In the genomic region with DNA sequence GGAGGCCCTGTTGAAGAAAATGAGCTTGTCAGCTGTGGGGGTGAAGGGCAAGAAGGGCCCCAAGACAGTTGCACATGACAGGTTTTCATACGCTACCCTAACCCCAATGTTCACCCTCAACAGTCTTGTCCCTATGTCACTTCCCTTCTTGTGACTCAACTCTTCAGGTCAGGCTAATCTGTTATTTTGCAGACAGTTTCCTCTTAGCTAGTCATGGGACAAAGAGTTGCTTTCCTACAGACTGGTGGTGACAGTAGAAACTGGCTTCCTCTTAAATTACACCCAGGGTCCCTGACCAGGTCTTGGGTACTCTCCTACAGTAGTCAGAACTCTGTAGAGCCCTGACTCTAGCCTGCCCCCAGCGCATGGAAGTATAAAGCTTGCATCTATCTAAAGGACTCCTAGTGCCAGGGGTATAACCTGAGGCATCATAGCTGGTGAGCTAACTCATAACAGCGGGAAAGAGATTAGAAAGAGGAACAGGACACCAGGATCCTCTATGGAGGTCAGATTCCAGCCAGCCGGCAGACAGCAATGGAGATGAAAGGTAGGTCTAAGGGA, we compare ENCODE assay signal across 17 mouse cellular contexts. TPM values are rescaled to one million over a fixed set of nuclear protein-coding genes. Genes with fewer than 3 reads are reported as not detected.
A peak's percentile ranks its signal among the peaks of the same experiment; 100 is the strongest.
DNase-seq lines count a peak whose midpoint lies in the region; ATAC-seq and TF ChIP-seq lines count a peak whose summit lies in the region.
"Had no signal": no experiment of that assay in that cellular context is flagged by ENCODE, and none has a peak within 500 bp of the region (broad histone marks: within the 10 kb centered on the region; RNA-seq: fewer than 3 reads in every experiment).

No protein-coding gene starts in this region.

- no peak for ATAC-seq in intestine, embryonic 14.5 days (replicated peaks; ENCODE audit: low FRiP score, low TSS enrichment, low read depth)
- ATAC-seq in liver, postnatal 0 days: peak; percentile 18
- ATAC-seq in stomach, embryonic 15.5 days (ENCODE audit: insufficient read depth, low FRiP score, low read depth): no peak
- no peak for ATAC-seq in frontal cortex, adult (ENCODE audit: low TSS enrichment)
- no peak for ATAC-seq in CD4-positive, CD25-positive, alpha-beta regulatory T cell, adult 4 months
- ATAC-seq: hindbrain, embryonic 16.5 days; lung, postnatal 0 days; midbrain, embryonic 15.5 days; Patski had no signal

- peak; percentile 32 for TF ChIP-seq CTCF in gastrocnemius, adult 2 months (IDR thresholded peaks at IDR 0.05)
- peak; percentile 28 for TF ChIP-seq CTCF in liver, postnatal 0 days (IDR thresholded peaks at IDR 0.05; ENCODE audit: low read depth)

- peak overlapping the region; percentile 67 for H3K27ac ChIP-seq in gastrocnemius, adult 2 months
- no peak overlapping the region for H3K27ac ChIP-seq in intestine, embryonic 14.5 days (ENCODE audit: low read depth)
- 0 out of 2 replicates have a peak overlapping the region, but pooled peaks have one; percentile 26 for H3K27ac ChIP-seq in liver, postnatal 0 days (ENCODE audit: low read depth)
- peak overlapping the region; percentile 72; the same call in 1 of the 2 replicates for H3K27ac ChIP-seq in stomach, embryonic 15.5 days
- H3K27ac ChIP-seq: heart, adult 2 months; limb, embryonic 10.5 days; midbrain, embryonic 15.5 days; neural tube, embryonic 12.5 days had no signal

- peak overlapping the region; percentile 37 for H3K4me2 ChIP-seq in intestine, embryonic 14.5 days (ENCODE audit: low read length)
- no peak overlapping the region for H3K4me2 ChIP-seq in liver, postnatal 0 days (ENCODE audit: low read depth, low read length)
- H3K4me2 ChIP-seq in stomach, embryonic 15.5 days: peak overlapping the region; percentile 38
- H3K4me2 ChIP-seq: midbrain, embryonic 15.5 days; neural tube, embryonic 12.5 days had no signal

- H3K27me3 ChIP-seq in intestine, embryonic 14.5 days (replicated peaks; ENCODE audit: control insufficient read depth, insufficient read depth, low read length): no peaks in the 10 kb centered on the region
- H3K27me3 ChIP-seq in liver, postnatal 0 days (ENCODE audit: insufficient read depth, low read length): no peaks in the 10 kb centered on the region
- no peaks in the 10 kb centered on the region for H3K27me3 ChIP-seq in stomach, embryonic 15.5 days (replicated peaks)
- H3K27me3 ChIP-seq: midbrain, embryonic 15.5 days; neural tube, embryonic 12.5 days; Patski had no signal

- no peak overlapping the region for H3K9ac ChIP-seq in intestine, embryonic 14.5 days (ENCODE audit: low read length)
- H3K9ac ChIP-seq in liver, postnatal 0 days (replicated peaks): no peak overlapping the region
- no peak overlapping the region for H3K9ac ChIP-seq in stomach, embryonic 15.5 days
- H3K9ac ChIP-seq: midbrain, embryonic 15.5 days; neural tube, embryonic 12.5 days had no signal

- 87% methylated on average over 4 of the region's 4 CpGs for WGBS in intestine, embryonic 14.5 days
- WGBS in liver, postnatal 0 days (ENCODE audit: insufficient replicate concordance): 43% methylated on average over 4 of the region's 4 CpGs
- 71% methylated on average over 4 of the region's 4 CpGs for WGBS in stomach, embryonic 15.5 days

- no peak for TF ChIP-seq EP300 in liver, postnatal 0 days (IDR thresholded peaks at IDR 0.05; ENCODE audit: low read depth)

- peaks cover 11% of the 10 kb centered on the region for H3K4me1 ChIP-seq in intestine, embryonic 14.5 days (replicated peaks; ENCODE audit: control insufficient read depth, insufficient read depth, low read length)
- peaks cover 17% of the 10 kb centered on the region; the same call in 1 of the 2 replicates for H3K4me1 ChIP-seq in liver, postnatal 0 days (ENCODE audit: insufficient read depth)
- H3K4me1 ChIP-seq in stomach, embryonic 15.5 days: peaks cover 34% of the 10 kb centered on the region
- H3K4me1 ChIP-seq: midbrain, embryonic 15.5 days had no signal

- intact Hi-C loops in gastrocnemius, adult 2 months (cut with DNase I): no loop called here
- intact Hi-C loops in gastrocnemius, postnatal 36 days (cut with DNase I): no loop called here

- no peaks in the 10 kb centered on the region for H3K36me3 ChIP-seq in intestine, embryonic 14.5 days (ENCODE audit: control insufficient read depth, insufficient read depth, low read length)
- no peaks in the 10 kb centered on the region for H3K36me3 ChIP-seq in liver, postnatal 0 days (replicated peaks; ENCODE audit: insufficient read depth, low read length)
- H3K36me3 ChIP-seq in stomach, embryonic 15.5 days: no peaks in the 10 kb centered on the region
- H3K36me3 ChIP-seq: limb, embryonic 10.5 days; neural tube, embryonic 12.5 days had no signal

- DNase-seq in gastrocnemius, adult 2 months: no peak
- no peak for DNase-seq in gastrocnemius, postnatal 36 days
- DNase-seq in intestine, embryonic 14.5 days (ENCODE audit: low spot score): no peak
- no peak for DNase-seq in liver, postnatal 0 days
- DNase-seq in kidney, postnatal 4 days: no peak
- DNase-seq: cerebellum, postnatal 14 days; heart, adult 2 months; kidney, postnatal 10 days had no signal

- H3K4me3 ChIP-seq in gastrocnemius, adult 2 months: peak overlapping the region; percentile 13; the same call in 1 of the 2 replicates
- H3K4me3 ChIP-seq in intestine, embryonic 14.5 days (ENCODE audit: low read depth, low read length): peak overlapping the region; percentile 25
- no peak overlapping the region for H3K4me3 ChIP-seq in liver, postnatal 0 days (ENCODE audit: low read depth, low read length)
- H3K4me3 ChIP-seq in stomach, embryonic 15.5 days (replicated peaks): peak overlapping the region; percentile 38
- H3K4me3 ChIP-seq: heart, adult 2 months; limb, embryonic 10.5 days; midbrain, embryonic 15.5 days; neural tube, embryonic 12.5 days had no signal

- H3K9me3 ChIP-seq in intestine, embryonic 14.5 days (ENCODE audit: control insufficient read depth, low read length): no peaks in the 10 kb centered on the region
- no peaks in the 10 kb centered on the region for H3K9me3 ChIP-seq in liver, postnatal 0 days (ENCODE audit: low read length)
- H3K9me3 ChIP-seq in stomach, embryonic 15.5 days: no peaks in the 10 kb centered on the region
- H3K9me3 ChIP-seq: limb, embryonic 10.5 days; midbrain, embryonic 15.5 days; neural tube, embryonic 12.5 days had no signal

RNA-seq across cellular contexts. Expression of a gene that starts 55.3 kb away (rescaled TPM):
- 1 to 10 TPM in 1 of 2 experiments, under 1 TPM in 1; 0.64 to 2.4 TPM for total RNA-seq in gastrocnemius, adult 2 months (2021)
- total RNA-seq in gastrocnemius, postnatal 36 days (2021): 1 to 10 TPM; 2.1 to 2.3 TPM
- 6.9 and 9.1 TPM in 2 replicates for polyA plus RNA-seq in intestine, embryonic 14.5 days (2014; fragmentation: Nextera tagmentation; extraction: Ambion mirVana)
- polyA plus RNA-seq in liver, postnatal 0 days (2015; fragmentation: Nextera tagmentation; extraction: Ambion mirVana): 0.15 TPM in 2 replicates
- polyA plus RNA-seq in stomach, embryonic 15.5 days (2015; fragmentation: Nextera tagmentation; extraction: Ambion mirVana): 5.2 and 6.1 TPM in 2 replicates
- under 1 TPM in 1 of 2 experiments, not detected in 1; 0.13 TPM for polyA plus RNA-seq in CD4-positive, CD25-positive, alpha-beta regulatory T cell, adult 4 months (2017; shearing (Covaris generic))
